Mouse (Mus musculus) forebrain, embryonic 16.5 days (tissue): ENCODE data around the gene Slc9a5. TPM values are rescaled to one million over a fixed set of nuclear protein-coding genes. Genes with fewer than 3 reads are reported as not detected.
A peak's percentile ranks its signal among the peaks of the same experiment; 100 is the strongest.

Source experiments
- ATAC-seq: fragments of 200-750 bp; cut with Nextera tagmentation; 2 replicates; pipeline ENCODE4 v1.8.0; 2017; ENCODE audit warnings: mild to moderate bottlenecking, moderate library complexity
- H3K27ac ChIP-seq: fragments of 300-500 bp; sonication (generic); 2 replicates; pipeline ENCODE4 v1.5.1; 2014; ENCODE audit warnings: low read length, control low read depth
- H3K27me3 ChIP-seq: fragments of 300-500 bp; sonication (generic); replicated peaks from 2 replicates; pipeline ENCODE4 v1.6.1; 2014; ENCODE audit warnings: low read length; ENCODE audit not compliant: control insufficient read depth, insufficient read depth
- H3K36me3 ChIP-seq: fragments of 300-500 bp; sonication (generic); 2 replicates; pipeline ENCODE4 v1.6.1; 2014; ENCODE audit not compliant: control insufficient read depth, insufficient read depth
- H3K4me1 ChIP-seq: fragments of 300-500 bp; sonication (generic); replicated peaks from 2 replicates; pipeline ENCODE4 v1.6.1; 2014; ENCODE audit warnings: low read length; ENCODE audit not compliant: control insufficient read depth, insufficient read depth
- H3K4me2 ChIP-seq: fragments of 300-500 bp; sonication (generic); 2 replicates; pipeline ENCODE4 v1.6.1; 2014; ENCODE audit warnings: mild to moderate bottlenecking, low read length, control low read depth
- H3K4me3 ChIP-seq: fragments of 300-500 bp; sonication (generic); replicated peaks from 2 replicates; pipeline ENCODE4 v1.5.1; 2014; ENCODE audit warnings: mild to moderate bottlenecking, low read length, control low read depth
- H3K9ac ChIP-seq: fragments of 300-500 bp; sonication (generic); replicated peaks from 2 replicates; pipeline ENCODE4 v1.6.1; 2014; ENCODE audit warnings: low read depth, low read length, control low read depth
- H3K9me3 ChIP-seq: fragments of 300-500 bp; sonication (generic); 2 replicates; pipeline ENCODE4 v1.6.1; 2016; ENCODE audit warnings: low read length; ENCODE audit not compliant: control insufficient read depth
- WGBS: fragments of 180-500 bp; shearing (Covaris S2); extraction: QIAGEN DNeasy Blood & Tissue Kit; methylation state at CpG from one replicate; pipeline ENCODE4 v1.1.7; 2014; 5-methylcytosine and 5-hydroxymethylcytosine counted together
- polyA plus RNA-seq: library from polyadenylated mRNA; unstranded; fragments of >200 nt; fragmentation: Nextera tagmentation; extraction: Ambion mirVana; gene quantifications from 2 replicates; pipeline ENCODE4 v1.2.1, GENCODE M21; 2015

Slc9a5 gene
- polyA plus RNA-seq, 1 experiment from 2014 or later: 10.3 TPM

DNA sequence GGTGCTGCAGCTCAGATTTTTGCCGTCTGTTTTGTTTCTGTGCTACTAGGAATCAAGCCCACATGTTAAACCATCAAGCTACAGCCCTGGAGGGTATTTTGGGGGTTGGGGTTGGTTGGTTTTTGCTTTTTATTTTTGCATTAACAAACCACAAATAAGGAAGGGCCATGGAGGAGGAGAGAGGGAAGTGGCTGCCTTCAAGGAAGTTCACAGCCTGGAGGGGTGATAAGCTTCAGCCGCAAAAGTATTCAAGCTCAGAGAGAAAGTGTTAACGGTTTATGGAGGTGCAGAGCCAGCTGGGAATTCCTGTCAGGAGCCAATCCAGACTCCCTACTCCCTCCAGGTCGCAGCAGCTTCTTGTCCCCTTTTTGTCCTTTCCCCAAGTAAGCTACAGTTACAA, 9.7 kb upstream of the Slc9a5 start:
- no peak overlapping the region for H3K4me3 ChIP-seq
- H3K9ac ChIP-seq: no peak overlapping the region
- 64% methylated on average over 4 of the region's 4 CpGs for WGBS
- ATAC-seq: no peak
- H3K4me2 ChIP-seq: no peak overlapping the region
- no peaks in the 10 kb centered on the region for H3K27me3 ChIP-seq
- H3K4me1 ChIP-seq: no peaks in the 10 kb centered on the region; the same call in 1 of the 2 replicates
- no peaks in the 10 kb centered on the region for H3K9me3 ChIP-seq
- no peak overlapping the region for H3K27ac ChIP-seq
- H3K36me3 ChIP-seq: no peaks in the 10 kb centered on the region

DNA sequence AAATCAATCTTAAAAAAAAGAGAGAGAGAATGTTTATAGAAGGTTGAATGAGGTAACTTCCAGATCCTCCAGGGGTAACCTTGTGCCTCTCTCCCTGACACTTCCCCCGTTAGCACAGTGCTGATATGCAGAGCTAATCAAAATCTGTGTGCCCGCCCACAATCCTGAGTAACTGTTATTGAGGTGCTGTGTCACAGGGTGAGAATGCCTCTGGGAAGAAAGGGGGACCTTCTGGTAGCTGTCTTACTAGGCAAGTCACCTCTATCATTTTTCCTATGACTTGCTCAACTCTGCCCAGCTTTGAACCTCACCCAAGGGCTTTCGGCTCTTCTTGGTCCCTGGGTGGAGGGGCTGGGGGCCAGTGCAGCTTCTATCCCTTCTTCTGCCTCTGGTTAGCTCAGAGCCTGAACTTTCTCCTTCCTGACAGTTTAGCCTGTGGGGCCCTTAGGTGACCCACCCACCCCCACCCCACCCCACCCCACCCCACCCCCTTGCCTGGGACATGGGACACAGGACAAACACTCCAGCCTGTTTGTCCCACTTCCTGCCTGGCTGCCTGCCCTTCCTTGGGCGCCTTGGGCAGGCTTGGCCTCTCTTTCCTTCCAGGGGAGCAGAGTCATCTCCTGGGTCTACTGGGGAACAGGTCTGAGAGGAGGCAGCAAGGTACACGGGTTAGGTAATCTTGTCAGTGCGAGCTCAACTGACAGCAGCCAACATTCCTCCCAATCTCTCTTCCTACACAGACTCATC, 8.6 kb upstream of the Slc9a5 start:
- Histone ChIP-seq H3K9ac (no peak overlapping the region), H3K4me1 (no peaks in the 10 kb centered on the region; the same call in 1 of the 2 replicates), H3K4me2 (no peak overlapping the region), H3K9me3 (no peaks in the 10 kb centered on the region), H3K27me3 (no peaks in the 10 kb centered on the region), H3K27ac (no peak overlapping the region), H3K36me3 (no peaks in the 10 kb centered on the region), H3K4me3 (no peak overlapping the region)
- ATAC-seq: no peak
- 80% methylated on average over 6 of the region's 6 CpGs for WGBS

DNA sequence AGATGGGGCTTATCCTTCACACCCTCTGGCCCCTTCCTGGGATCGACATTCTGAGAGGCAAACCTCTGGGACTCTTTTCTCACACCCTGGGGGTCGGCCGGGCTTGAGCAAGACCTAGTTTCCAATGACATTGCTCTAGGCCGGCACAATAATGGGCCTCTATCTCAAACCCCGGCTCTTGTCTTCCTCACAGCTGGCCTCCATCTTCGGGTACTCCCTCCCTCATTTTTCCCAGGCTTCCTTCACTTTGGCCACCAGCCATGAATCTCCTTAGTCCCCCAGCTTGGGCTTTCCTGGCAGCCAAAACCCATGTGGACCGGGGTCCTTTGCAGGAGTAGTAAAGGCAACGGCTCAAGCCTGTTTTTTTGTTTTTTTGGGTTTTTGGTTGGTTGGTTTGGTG, 7.2 kb upstream of the Slc9a5 start:
- ATAC-seq: no peak
- H3K9me3 ChIP-seq: no peaks in the 10 kb centered on the region
- H3K4me2 ChIP-seq: no peak overlapping the region
- no peaks in the 10 kb centered on the region for H3K36me3 ChIP-seq
- H3K9ac ChIP-seq: no peak overlapping the region
- peaks cover 1% of the 10 kb centered on the region for H3K4me1 ChIP-seq
- H3K27ac ChIP-seq: no peak overlapping the region
- 32% methylated on average over 8 of the region's 8 CpGs for WGBS
- no peak overlapping the region for H3K4me3 ChIP-seq
- H3K27me3 ChIP-seq: no peaks in the 10 kb centered on the region

DNA sequence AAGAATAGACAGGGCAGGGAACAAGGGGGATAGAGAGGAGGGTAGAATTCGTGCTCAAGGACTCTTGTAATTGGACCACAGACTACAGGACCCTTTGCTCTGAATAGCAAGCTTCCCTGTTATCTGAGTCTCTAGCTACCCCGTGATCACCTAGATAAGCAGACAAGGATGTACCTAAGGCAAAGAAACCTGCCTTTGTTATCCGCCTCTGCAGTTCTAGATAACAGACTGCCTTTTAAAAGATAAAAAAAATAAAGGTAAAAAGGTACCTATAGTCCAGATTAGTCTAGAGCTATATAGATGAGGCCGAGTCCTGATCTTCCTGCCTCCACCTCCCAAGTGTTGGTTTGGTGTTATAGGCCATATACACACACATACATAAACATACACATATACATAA, 5.9 kb upstream of the Slc9a5 start:
- Histone ChIP-seq H3K27ac (no peak overlapping the region), H3K9ac (no peak overlapping the region), H3K4me2 (no peak overlapping the region), H3K27me3 (no peaks in the 10 kb centered on the region), H3K9me3 (no peaks in the 10 kb centered on the region), H3K4me3 (no peak overlapping the region), H3K36me3 (no peaks in the 10 kb centered on the region), H3K4me1 (peaks cover 13% of the 10 kb centered on the region)
- 75% methylated on average over 4 of the region's 4 CpGs for WGBS
- ATAC-seq: no peak

DNA sequence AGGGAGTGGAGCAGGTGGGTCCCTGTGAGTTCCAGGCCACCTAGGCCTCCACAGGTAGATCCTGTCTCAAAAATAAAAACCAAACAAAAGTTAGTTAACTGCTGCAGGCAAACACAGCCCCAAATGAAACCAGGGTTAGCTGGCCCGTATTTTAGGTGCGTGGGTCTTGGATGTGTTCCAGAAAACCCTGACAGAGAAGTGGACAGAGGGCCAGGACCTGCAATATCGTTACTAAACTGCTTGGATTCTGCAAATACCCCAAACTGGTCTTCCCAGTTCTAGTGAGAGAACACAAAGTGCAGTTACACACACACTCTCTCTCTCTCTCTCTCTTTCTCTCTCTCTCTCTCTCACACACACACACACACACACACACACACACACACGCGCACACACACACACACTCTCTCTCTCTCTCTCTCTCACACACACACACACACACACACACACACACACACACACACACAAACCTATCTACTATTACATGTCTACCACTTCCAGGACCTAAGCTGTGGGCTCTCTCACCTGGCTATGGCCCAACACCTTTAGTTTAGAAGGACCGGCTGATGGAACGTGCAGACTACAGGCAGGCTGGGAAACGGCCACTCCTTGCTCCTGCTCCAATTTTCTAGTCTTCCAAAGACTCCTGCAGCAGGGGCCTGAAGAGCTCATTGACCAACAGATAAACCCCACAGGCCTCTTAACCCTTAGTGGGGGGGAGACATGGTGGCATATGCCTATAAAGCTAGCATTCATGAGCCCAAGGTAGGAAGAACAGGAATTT, 4.7 kb upstream of the Slc9a5 start:
- Histone ChIP-seq H3K9ac (no peak overlapping the region), H3K4me1 (peaks cover 17% of the 10 kb centered on the region), H3K27me3 (no peaks in the 10 kb centered on the region), H3K4me3 (no peak overlapping the region), H3K4me2 (no peak overlapping the region), H3K9me3 (no peaks in the 10 kb centered on the region), H3K36me3 (no peaks in the 10 kb centered on the region), H3K27ac (no peak overlapping the region)
- no peak for ATAC-seq
- WGBS: 58% methylated on average over 6 of the region's 8 CpGs

DNA sequence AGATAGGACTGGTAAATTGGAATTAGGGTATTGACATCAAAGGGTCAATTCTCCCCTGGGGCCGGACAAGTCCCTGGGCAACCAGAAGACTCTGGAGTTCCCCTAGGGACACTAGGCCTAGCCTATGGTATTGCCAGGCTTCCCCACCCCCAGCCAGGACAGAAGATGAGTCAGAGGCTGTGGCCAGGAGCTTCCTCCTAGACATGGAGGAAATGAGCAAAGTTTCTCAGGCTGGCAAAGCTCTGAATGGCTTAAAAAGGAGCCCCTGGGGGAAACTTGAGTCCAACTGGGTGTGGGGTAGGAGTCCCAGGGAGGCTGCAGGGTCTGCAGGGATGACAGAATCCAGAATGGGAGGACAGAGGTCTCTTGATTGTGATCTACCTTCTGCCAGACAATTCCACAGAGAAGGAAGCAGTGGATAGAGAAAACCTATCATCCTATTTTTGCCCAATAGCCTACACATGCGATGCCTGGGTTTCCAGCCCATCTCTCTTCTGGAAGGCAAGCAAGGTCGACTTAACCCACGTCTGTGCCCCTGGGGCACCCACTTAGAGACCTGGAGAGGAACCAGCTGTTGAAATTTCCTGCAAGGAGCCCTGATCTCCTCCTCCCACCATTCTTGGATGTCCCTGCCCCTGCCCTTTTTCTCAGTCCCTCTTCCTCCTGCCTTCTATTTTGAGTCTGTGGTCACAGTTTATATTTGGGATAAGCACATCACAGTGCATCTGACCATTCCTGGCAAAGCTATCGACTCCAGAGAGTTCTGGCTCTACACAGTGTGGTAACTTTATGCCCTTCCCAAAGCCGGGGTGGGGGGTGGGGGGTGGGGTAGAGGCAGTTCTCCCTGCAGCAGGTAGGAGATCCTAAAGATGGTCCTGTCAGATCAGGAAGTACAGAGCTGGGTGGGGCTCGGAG, 3.3 kb upstream of the Slc9a5 start:
- no peak for ATAC-seq
- Histone ChIP-seq H3K27ac (no peak overlapping the region), H3K9me3 (no peaks in the 10 kb centered on the region), H3K36me3 (no peaks in the 10 kb centered on the region), H3K4me3 (no peak overlapping the region), H3K9ac (no peak overlapping the region), H3K27me3 (no peaks in the 10 kb centered on the region), H3K4me1 (peaks cover 25% of the 10 kb centered on the region), H3K4me2 (no peak overlapping the region)
- 72% methylated on average over 7 of the region's 7 CpGs for WGBS

DNA sequence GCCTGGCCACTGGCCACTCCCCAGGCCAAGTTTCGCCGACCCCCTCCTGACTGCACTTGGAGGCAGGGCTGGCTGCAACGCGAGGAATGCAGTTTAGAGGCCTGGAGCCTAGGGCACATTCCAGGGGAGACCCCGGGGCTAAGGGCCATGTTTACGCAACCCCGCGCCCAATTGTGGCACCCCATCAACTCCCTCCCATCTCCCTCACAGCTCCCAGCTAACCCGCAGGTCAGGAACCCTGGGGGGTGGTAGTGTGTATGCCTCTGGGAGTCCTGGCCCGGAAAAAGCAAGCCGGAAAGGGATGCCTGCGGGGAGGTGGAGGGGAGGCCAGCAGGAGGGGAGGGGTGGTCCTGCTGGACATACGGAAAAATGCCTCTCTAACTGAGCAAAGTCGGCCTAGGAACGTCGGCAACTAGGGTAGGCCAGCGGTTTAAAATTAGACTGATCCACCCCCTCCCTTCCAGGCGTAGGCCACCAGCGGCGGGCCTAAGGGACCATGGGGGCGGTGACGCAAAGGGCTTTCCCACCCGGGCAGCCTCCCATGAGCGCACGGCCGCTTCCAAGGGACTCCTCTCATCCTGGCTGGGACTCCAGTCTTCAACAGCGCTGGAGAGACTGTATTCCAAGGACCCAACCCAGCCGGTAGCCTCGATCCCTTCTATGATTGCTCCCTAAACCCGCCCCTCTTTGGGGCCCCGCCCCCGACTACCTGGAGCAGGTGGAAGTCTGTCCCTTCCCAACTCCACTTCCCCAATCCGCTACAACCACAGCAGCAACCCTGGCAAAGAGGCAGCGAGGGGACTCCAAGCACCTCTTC, 1.8 kb upstream of the Slc9a5 start:
- Histone ChIP-seq H3K36me3 (no peaks in the 10 kb centered on the region), H3K4me2 (peak overlapping the region; percentile 94), H3K27ac (no peak overlapping the region), H3K4me1 (peaks cover 32% of the 10 kb centered on the region), H3K4me3 (peak overlapping the region; percentile 75), H3K27me3 (no peaks in the 10 kb centered on the region), H3K9ac (peak overlapping the region; percentile 81), H3K9me3 (no peaks in the 10 kb centered on the region)
- peak; percentile 1; the same call in 1 of the 2 replicates for ATAC-seq
- 4% methylated on average over 32 of the region's 34 CpGs for WGBS

DNA sequence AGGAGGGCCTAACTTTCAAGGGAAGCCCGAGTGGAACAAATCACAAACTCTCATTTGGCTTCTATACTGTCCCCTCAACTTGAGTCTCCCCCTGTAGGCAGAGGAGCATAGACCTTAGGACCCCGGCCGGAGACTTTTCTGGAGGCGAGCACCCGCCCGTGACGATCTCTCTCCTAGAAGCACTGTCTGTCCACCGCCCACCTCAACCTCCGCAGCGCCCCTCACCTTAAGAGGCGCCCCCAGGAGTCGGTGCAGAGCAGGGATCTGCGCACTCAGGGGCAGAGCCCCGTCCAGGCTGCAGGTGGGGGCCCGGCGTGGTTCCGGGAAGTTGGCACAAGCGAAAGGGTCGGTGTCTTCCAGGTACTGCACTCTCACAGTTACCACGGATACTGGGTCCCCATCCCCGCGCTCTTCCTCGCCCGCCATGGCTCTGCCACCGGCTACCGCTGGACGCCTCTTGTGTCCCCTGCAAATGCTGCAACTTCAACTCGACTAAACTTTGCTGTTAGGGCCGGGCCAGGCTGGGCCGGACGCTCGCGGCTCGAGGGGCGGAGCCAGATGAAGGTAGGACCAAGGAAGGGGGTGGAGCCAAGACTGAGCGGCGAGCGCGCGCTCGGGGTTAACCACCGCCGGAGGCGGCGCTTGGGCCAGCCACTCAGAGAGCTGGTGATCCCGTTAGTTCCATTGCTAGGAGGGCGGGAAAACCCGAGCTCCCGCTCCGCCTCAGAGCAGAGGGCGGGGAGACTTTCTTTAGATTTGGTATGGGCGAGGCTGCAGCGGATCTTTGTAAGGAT, 1.0 kb upstream of the Slc9a5 start, which contains the start of gene Fhod1:
TSS of gene Fhod1 (minus strand) at position 526 of the 794 bp plus-strand sequence.
- peak within 1 kb of the TSS; percentile 75 for H3K4me3 ChIP-seq
- ATAC-seq: peak; percentile 89
- no peaks in the 10 kb centered on the region for H3K9me3 ChIP-seq
- no peaks in the 10 kb centered on the region for H3K27me3 ChIP-seq
- peak within 1 kb of the TSS; percentile 81 for H3K9ac ChIP-seq
- H3K4me1 ChIP-seq: peaks cover 32% of the 10 kb centered on the region
- H3K27ac ChIP-seq: peak within 1 kb of the TSS; percentile 68
- H3K4me2 ChIP-seq: peak within 1 kb of the TSS; percentile 94
- no peaks in the 10 kb centered on the region for H3K36me3 ChIP-seq
- WGBS: under 1% methylated on average over 51 of the region's 53 CpGs
